Mouse (Mus musculus): ENCODE data around the gene Trpm8.

The Trpm8 gene

GRCm38 (mm10) chr1:88432601-88433000 lies 155.1 kb downstream of the Trpm8 start:
- DNase-seq (ENCODE audit: low read depth, low spot score) = no peak

DNA sequence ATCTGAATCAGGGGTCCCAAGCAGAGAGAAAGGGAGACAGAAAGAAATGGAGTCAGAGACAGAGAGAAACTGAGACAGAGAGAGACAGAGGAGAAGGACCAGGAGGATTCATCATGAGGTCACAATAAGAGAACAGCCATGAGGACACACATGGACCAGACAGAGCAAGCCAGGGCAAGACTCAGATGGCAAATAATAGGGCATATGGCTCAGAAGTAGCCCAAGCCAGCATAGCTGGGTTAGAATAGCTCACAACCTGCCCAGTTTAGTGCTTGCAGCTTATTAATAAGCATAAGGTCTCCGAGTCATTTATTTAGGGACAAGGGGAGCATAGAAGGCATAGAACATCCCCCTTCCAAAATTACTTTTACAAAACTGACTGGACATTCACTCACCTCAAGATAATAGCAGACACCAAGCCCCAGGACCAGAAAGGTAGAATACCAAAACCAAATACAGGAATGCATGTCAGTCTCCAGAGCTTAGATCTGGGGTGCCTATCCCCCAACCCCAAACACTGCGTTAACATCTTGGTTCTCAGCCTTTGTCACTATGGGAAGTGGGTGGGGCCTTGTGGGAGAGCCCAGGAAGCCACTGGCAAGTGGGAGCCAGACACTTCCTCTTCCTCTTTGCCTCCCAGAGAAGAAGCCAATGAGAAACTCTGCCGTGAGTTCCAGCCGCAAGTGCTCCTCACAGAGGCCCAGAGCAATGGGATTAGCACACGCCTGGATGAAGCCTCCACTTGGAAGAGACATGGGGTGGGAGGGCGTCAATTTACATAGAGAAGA lies 155.8 kb downstream of the Trpm8 start:
- no peak for DNase-seq (ENCODE audit: low read depth, low spot score)

- DNase-seq (ENCODE audit: low read depth, low spot score) = no peak
Measured at GRCm38 (mm10) chr1:88434057-88434456, 156.6 kb downstream of the Trpm8 start.

DNA sequence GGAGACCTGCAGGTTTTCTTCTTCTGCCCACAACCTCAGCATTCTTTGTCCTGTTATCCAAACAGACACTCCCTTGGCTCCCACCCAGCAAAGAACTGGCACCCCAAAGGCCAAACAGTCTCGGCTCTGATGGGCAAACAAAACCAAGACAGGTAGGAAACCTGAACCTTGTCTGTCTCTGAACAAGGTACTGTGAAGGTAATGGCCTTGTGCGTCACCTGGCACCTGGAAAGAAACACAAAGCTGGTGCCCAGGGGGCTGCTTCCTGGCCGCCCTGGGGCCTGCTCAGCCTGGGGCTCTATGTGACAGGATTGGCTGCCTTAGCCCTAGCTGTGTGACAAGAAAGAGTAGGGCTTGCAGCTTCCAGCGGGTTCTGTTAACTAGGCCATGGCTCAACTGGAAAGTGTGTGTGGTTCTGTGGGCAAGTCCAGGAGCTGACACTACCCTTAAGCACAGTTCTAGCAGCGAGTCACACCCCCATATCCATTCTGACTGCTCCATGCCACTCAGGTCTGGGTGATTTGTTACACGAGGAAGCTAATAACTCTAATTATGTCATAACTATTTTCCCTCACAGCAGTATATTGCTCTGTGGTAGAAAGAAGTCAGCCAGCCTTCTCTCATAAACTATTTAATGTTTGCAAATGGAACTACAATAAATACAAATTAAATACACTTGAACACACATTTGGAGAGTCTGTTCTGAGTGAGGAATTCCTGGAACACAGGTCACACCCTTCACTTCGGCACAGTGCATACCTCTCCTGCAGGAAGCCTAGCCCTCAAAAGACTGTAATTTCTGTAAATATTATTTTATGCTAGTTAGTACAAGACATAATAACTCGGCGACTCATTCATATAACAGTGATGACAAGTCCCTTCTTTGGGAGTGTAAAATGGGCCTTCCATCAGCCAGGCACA lies 160.0 kb downstream of the Trpm8 start:
- no peak for DNase-seq (ENCODE audit: low read depth, low spot score)
